Mouse (Mus musculus) 416B (cell line): ENCODE data around the gene Krtap5-2.
"Not testable (repeated sequence)": the region's sequence is repeated elsewhere in the genome, so short reads cannot be mapped to it uniquely, and the experiment has no call there.

ENCODE experiments used
- DNase-seq: peaks from one replicate; pipeline ENCODE4 v3.0.0; 2011; ENCODE audit warnings: low read depth

Gene Krtap5-2

GRCm38 (mm10) chr7:142175905-142176304, at the start of gene Krtap5-2:
Gene Krtap5-2 (minus strand): TSS chr7:142176005.
- DNase-seq, result not testable (repeated sequence)

- no peak for DNase-seq
Observed at GRCm38 (mm10) chr7:142224518-142224917, 48.7 kb upstream of the Krtap5-2 start.

GRCm38 (mm10) chr7:142212136-142212535, 36.3 kb upstream of the Krtap5-2 start:
- DNase-seq, result not testable (repeated sequence)

GRCm38 (mm10) chr7:142211559-142211958, 35.8 kb upstream of the Krtap5-2 start, which contains the start of gene Gm7579:
Gene Gm7579 (plus strand): TSS chr7:142211859.
- no peak for DNase-seq

GRCm38 (mm10) chr7:142206891-142207290, 31.1 kb upstream of the Krtap5-2 start:
- DNase-seq, result not testable (repeated sequence)

GRCm38 (mm10) chr7:142205488-142205887, 29.7 kb upstream of the Krtap5-2 start:
- DNase-seq, result no peak

GRCm38 (mm10) chr7:142201064-142201463, 25.3 kb upstream of the Krtap5-2 start, which contains the start of gene Krtap5-3:
Gene Krtap5-3 (plus strand): TSS chr7:142201364.
- no peak for DNase-seq

GRCm38 (mm10) chr7:142198748-142199147, 22.9 kb upstream of the Krtap5-2 start:
- DNase-seq, result peak; percentile 20

GRCm38 (mm10) chr7:142190289-142190688, 14.5 kb upstream of the Krtap5-2 start, which contains the start of gene Gm10153:
Gene Gm10153 (minus strand): TSS chr7:142190389.
- no peak for DNase-seq

- DNase-seq, result no peak
Observed at GRCm38 (mm10) chr7:142188156-142188555, 12.4 kb upstream of the Krtap5-2 start.

- no peak for DNase-seq
Observed at GRCm38 (mm10) chr7:142181021-142181420, 5.2 kb upstream of the Krtap5-2 start.

- DNase-seq, result no peak
Observed at GRCm38 (mm10) chr7:142178685-142179084, 2.9 kb upstream of the Krtap5-2 start.

GRCm38 (mm10) chr7:142169836-142170235, 6.0 kb downstream of the Krtap5-2 start:
- DNase-seq, result peak; percentile 60

- DNase-seq, result not testable (repeated sequence)
Observed at GRCm38 (mm10) chr7:142165639-142166038, 10.2 kb downstream of the Krtap5-2 start, which contains the start of gene Gm4553. Gene Gm4553 (minus strand): TSS chr7:142165739.

- DNase-seq, result no peak
Observed at GRCm38 (mm10) chr7:142159366-142159765, 16.4 kb downstream of the Krtap5-2 start.

- DNase-seq, result not testable (repeated sequence)
Observed at GRCm38 (mm10) chr7:142157013-142157412, 18.8 kb downstream of the Krtap5-2 start, which contains the start of gene Gm29735. Gene Gm29735 (minus strand): TSS chr7:142157113.

- DNase-seq, result no peak
Observed at GRCm38 (mm10) chr7:142155308-142155707, 20.5 kb downstream of the Krtap5-2 start.

GRCm38 (mm10) chr7:142152191-142152590, 23.6 kb downstream of the Krtap5-2 start:
- DNase-seq, result no peak

GRCm38 (mm10) chr7:142148633-142149032, 27.2 kb downstream of the Krtap5-2 start:
- DNase-seq, result no peak

- DNase-seq, result peak; percentile 70
Observed at GRCm38 (mm10) chr7:142146033-142146432, 29.8 kb downstream of the Krtap5-2 start.

- no peak for DNase-seq
Observed at GRCm38 (mm10) chr7:142145413-142145940, 30.3 kb downstream of the Krtap5-2 start.

- DNase-seq, result no peak
Observed at GRCm38 (mm10) chr7:142144507-142144906, 31.3 kb downstream of the Krtap5-2 start, which contains the start of gene Gm45337. Gene Gm45337 (minus strand): TSS chr7:142144607.

GRCm38 (mm10) chr7:142143506-142144010, 32.2 kb downstream of the Krtap5-2 start:
- DNase-seq, result peak; percentile 3

- no peak for DNase-seq
Observed at GRCm38 (mm10) chr7:142140696-142141095, 35.1 kb downstream of the Krtap5-2 start.
